Mouse (Mus musculus) lung, embryonic 14.5 days (tissue): ENCODE results near the gene Zdhhc19. TPM values are rescaled to one million over a fixed set of nuclear protein-coding genes. Genes with fewer than 3 reads are reported as not detected.

Source experiments
- ATAC-seq: fragments of 200-750 bp; cut with Nextera tagmentation; 2 replicates; pipeline ENCODE4 v1.8.0; 2017; ENCODE audit warnings: mild to moderate bottlenecking, moderate TSS enrichment, moderate library complexity; ENCODE audit not compliant: insufficient read depth
- DNase-seq: peaks from one replicate; pipeline ENCODE4 v3.0.0-alpha.2; 2015
- H3K27ac ChIP-seq: fragments of 300-500 bp; sonication (generic); 2 replicates; pipeline ENCODE4 v1.5.1; 2014; ENCODE audit warnings: low read depth, mild to moderate bottlenecking, moderate library complexity
- H3K27me3 ChIP-seq: fragments of 300-500 bp; sonication (generic); 2 replicates; pipeline ENCODE4 v1.6.1; 2014; ENCODE audit warnings: low read length, control low read depth; ENCODE audit not compliant: insufficient read depth
- H3K36me3 ChIP-seq: fragments of 300-500 bp; sonication (generic); 2 replicates; pipeline ENCODE4 v1.6.1; 2014; ENCODE audit warnings: control low read depth; ENCODE audit not compliant: insufficient read depth
- H3K4me1 ChIP-seq: fragments of 300-500 bp; sonication (generic); 2 replicates; pipeline ENCODE4 v1.6.1; 2014; ENCODE audit warnings: antibody characterized with exemption, control low read depth; ENCODE audit not compliant: insufficient read depth
- H3K4me2 ChIP-seq: fragments of 300-500 bp; sonication (generic); 2 replicates; pipeline ENCODE4 v1.6.1; 2014; ENCODE audit warnings: mild to moderate bottlenecking
- H3K4me3 ChIP-seq: fragments of 300-500 bp; sonication (generic); 2 replicates; pipeline ENCODE4 v1.5.1; 2014; ENCODE audit warnings: low read depth, low read length
- H3K9ac ChIP-seq: fragments of 300-500 bp; sonication (generic); 2 replicates; pipeline ENCODE4 v1.6.1; 2014
- H3K9me3 ChIP-seq: fragments of 300-500 bp; sonication (generic); 2 replicates; pipeline ENCODE4 v1.6.1; 2016; ENCODE audit warnings: low read depth, low read length, control low read depth
- CTCF ChIP-seq: IDR thresholded peaks from 2 replicates; pipeline ENCODE4 v1.5.1; 2016; ENCODE audit warnings: antibody characterized with exemption, low read depth
- WGBS: fragments of 180-500 bp; shearing (Covaris S2); extraction: QIAGEN DNeasy Blood & Tissue Kit; methylation state at CpG from one replicate; pipeline ENCODE4 v1.1.7; 2014; 5-methylcytosine and 5-hydroxymethylcytosine counted together
- polyA plus RNA-seq: library from polyadenylated mRNA; unstranded; fragments of >200 nt; fragmentation: Nextera tagmentation; extraction: Ambion mirVana; gene quantifications from 2 replicates; pipeline ENCODE4 v1.2.1, GENCODE M21; 2014

The Zdhhc19 gene
- polyA plus RNA-seq, 1 experiment from 2014 or later, result not detected

DNA sequence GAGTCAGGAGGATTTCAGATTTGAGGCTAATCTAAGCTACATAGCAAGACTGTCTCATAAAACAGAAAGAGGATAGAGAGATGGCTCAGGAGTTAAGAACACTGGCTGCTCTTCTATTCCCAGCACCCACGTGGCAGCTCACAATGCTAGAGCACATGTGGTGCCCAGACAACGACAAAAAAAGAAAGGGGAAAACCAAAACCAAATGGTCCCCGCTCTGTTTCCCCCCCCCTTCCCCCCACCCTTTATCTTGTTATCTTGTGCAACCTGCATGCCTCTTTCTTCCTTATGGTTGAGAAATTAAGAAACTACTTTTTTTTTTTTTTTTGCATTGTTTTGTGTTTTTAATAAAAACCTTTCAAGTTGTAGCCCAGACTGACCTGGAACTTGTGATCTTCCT lies 27.6 kb upstream of the Zdhhc19 start:
- no peak overlapping the region for H3K4me2 ChIP-seq
- H3K4me1 ChIP-seq, result no peaks in the 10 kb centered on the region
- H3K27ac ChIP-seq, result no peak overlapping the region
- H3K9ac ChIP-seq, result no peak overlapping the region
- peaks cover 38% of the 10 kb centered on the region for H3K36me3 ChIP-seq
- 62% methylated on average over 3 of the region's 3 CpGs for WGBS
- H3K9me3 ChIP-seq, result no peaks in the 10 kb centered on the region
- H3K4me3 ChIP-seq, result no peak overlapping the region
- ATAC-seq (no peak), DNase-seq (no peak)
- TF ChIP-seq CTCF, result no peak
- H3K27me3 ChIP-seq, result no peaks in the 10 kb centered on the region

DNA sequence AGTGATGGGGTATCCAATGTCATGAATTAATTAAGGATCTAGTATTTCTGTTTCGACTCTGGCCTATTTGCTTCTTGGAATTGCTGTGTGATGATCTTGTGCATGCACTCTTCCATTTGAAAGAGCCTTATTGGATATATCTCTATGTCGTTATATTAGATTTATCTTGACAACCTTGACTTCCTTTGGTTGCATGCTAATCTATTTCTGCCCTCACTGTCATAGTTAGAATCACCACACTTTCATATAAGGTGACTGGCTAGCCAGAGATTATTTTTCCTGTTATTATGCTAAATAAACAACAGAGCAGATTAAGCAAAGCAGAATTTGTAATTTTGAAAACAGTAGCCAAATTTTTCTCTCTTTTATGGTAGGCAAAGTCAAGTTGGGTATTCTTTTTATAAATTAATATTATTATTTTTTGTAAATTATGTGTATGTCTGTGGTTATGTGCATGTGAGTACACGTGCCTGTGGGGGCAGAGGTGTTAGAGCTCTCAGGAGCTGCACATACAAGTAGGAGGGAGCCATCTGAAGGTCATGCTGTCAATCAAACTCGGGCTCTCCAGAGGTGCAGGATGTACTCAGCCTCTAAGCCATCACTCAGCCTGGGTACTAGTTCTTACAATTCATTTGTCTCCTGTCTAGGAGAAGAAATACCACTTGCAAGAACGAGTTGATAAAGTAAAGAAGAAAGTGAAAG lies 26.5 kb upstream of the Zdhhc19 start:
- H3K27ac ChIP-seq, result no peak overlapping the region
- H3K4me1 ChIP-seq, result no peaks in the 10 kb centered on the region
- WGBS, result 62% methylated on average over 5 of the region's 5 CpGs
- no peak overlapping the region for H3K4me2 ChIP-seq
- H3K9ac ChIP-seq, result no peak overlapping the region
- no peaks in the 10 kb centered on the region for H3K27me3 ChIP-seq
- no peak for TF ChIP-seq CTCF
- H3K4me3 ChIP-seq, result no peak overlapping the region
- ATAC-seq, result no peak
- no peak for DNase-seq
- peaks cover 34% of the 10 kb centered on the region for H3K36me3 ChIP-seq
- no peaks in the 10 kb centered on the region for H3K9me3 ChIP-seq

DNA sequence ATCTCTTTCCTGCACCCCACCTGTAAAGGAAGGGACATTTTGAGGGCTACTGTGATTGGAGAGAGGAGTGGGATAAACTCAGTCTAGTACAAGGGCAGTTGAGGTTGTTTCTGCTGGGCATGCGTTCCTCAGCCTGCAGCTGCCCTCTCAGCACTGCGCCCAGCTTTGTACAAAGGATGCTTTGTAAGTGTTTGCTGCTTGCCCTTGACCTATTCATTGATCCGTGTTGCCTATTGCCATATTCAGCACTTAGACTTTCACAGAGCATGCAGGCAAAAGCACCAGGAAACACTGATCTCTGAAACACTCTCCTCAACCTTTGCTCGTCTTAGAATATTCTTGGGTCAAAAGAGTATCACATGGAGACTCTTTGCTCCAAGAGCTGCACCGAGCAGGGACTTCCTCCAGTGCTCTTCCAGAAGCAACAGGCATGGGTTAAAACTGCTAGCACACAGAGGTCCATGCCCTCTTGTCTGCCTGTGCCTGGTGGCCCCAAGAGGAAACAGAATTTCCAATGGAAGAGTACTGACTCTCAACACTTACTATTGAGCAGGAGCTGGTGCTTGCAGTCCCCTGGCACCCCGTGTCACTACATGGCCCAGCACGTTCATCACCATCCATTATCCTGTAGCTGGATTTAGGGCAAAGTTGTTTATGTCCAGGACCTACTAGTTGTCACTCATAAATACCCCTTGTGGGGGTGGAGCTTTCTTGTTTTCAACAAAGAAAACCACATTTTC lies 23.6 kb upstream of the Zdhhc19 start:
- Histone ChIP-seq H3K4me1 (no peaks in the 10 kb centered on the region), H3K9ac (no peak overlapping the region), H3K36me3 (peaks cover 28% of the 10 kb centered on the region), H3K27ac (no peak overlapping the region), H3K4me2 (no peak overlapping the region), H3K9me3 (no peaks in the 10 kb centered on the region), H3K27me3 (no peaks in the 10 kb centered on the region), H3K4me3 (no peak overlapping the region)
- WGBS, result 77% methylated on average over 7 of the region's 7 CpGs
- no peak for TF ChIP-seq CTCF
- ATAC-seq (no peak), DNase-seq (no peak)

DNA sequence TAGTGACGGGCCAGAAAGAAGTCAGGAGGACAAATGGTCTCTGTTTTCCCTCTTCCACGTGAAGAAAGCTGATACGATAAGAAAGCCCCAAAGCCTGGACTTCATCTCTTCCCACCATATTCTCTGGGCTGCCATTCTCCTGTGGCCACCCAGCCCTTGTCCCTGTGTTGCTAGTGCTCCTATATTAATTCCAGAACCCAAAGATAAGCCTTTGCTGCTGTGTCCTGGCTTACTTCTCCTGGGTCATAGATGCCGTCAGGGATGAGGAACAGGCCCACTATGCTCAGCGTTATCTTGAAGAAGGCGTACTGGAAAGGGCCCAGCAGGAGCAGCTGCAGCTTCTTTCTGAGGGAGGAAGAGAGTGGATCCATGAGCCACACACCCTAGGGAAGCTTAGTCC lies 18.8 kb upstream of the Zdhhc19 start:
- Histone ChIP-seq H3K4me3 (no peak overlapping the region), H3K27ac (no peak overlapping the region), H3K36me3 (0 out of 2 replicates have a peak, but pooled peaks cover 2% of the 10 kb centered on the region), H3K9ac (no peak overlapping the region), H3K27me3 (no peaks in the 10 kb centered on the region), H3K9me3 (no peaks in the 10 kb centered on the region), H3K4me1 (no peaks in the 10 kb centered on the region), H3K4me2 (no peak overlapping the region)
- DNase-seq (no peak), ATAC-seq (no peak)
- WGBS, result 63% methylated on average over 6 of the region's 6 CpGs
- TF ChIP-seq CTCF, result no peak

DNA sequence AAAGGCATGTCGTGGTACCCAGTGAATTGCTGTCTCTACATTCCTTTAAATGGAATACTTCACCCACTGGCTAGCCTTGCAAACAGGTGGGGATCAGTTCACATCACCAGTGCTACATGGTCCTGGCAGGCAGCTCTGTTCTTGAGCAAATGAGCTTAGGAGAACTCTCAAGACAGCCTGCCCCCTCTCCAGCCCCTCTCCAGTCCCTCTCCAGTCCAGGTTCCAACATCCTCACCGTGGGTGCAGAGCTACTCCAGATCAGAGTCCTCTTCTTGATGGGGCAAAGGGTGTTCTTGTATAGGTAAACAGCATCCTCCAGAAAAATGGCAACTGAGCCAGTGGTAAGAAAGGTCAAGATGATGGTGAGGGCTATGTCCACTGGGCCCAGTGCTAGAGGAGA lies 16.6 kb upstream of the Zdhhc19 start:
- no peak for ATAC-seq
- 57% methylated on average over 2 of the region's 2 CpGs for WGBS
- H3K27me3 ChIP-seq, result no peaks in the 10 kb centered on the region
- no peak overlapping the region for H3K4me3 ChIP-seq
- no peak overlapping the region for H3K4me2 ChIP-seq
- H3K4me1 ChIP-seq, result no peaks in the 10 kb centered on the region
- no peaks in the 10 kb centered on the region for H3K9me3 ChIP-seq
- TF ChIP-seq CTCF, result no peak
- H3K27ac ChIP-seq, result no peak overlapping the region
- no peak for DNase-seq
- no peaks in the 10 kb centered on the region for H3K36me3 ChIP-seq
- H3K9ac ChIP-seq, result no peak overlapping the region

DNA sequence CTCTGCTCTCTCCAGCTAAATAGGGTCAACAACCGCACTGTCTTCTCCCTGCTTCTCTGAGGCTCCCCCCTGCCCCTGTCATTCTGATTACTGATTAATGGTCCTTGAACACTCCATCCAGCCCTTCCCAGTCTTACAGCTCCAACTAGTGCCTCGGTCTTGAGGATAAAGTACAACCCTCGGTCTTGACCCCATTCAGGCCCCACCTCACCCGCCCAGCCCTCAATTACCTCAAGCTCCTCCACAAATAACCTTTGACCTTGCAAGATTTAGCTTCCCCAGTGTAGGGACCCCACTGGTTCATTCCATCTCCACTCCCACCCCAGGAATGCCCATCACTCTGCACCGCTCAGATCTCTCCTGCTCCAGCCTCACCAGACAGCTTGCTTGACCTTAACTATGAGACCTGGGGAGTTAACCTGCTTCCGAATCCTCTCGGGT lies 11.6 kb upstream of the Zdhhc19 start:
- WGBS, result 16% methylated on average over 7 of the region's 7 CpGs
- Histone ChIP-seq H3K27ac (no peak overlapping the region), H3K9ac (no peak overlapping the region)

DNA sequence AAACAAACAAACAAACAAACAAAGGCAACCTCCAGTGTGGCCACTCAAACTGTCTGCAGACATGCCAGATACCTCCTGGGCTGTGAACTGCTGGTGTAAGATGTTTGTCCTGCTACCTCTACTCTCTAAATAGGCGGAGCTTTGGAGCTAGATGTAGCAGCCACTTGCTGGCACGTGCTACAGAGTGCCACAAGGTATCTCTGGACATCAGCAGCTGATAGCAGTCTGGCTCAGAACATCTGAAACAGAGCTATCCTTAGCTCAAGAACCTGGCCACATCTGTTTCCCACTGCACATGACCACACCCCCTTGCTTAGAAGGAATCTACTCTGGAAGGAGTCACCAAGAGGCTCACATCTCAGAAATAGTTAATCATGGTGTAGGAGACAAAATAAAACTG lies 10.9 kb upstream of the Zdhhc19 start:
- no peak for TF ChIP-seq CTCF
- 54% methylated on average over 2 of the region's 2 CpGs for WGBS
- no peaks in the 10 kb centered on the region for H3K27me3 ChIP-seq
- no peak overlapping the region for H3K27ac ChIP-seq
- no peak overlapping the region for H3K4me3 ChIP-seq
- ATAC-seq (no peak), DNase-seq (no peak)
- H3K9ac ChIP-seq, result no peak overlapping the region
- H3K9me3 ChIP-seq, result no peaks in the 10 kb centered on the region
- no peaks in the 10 kb centered on the region for H3K36me3 ChIP-seq
- H3K4me2 ChIP-seq, result no peak overlapping the region
- H3K4me1 ChIP-seq, result 0 out of 2 replicates have a peak, but pooled peaks cover 2% of the 10 kb centered on the region

More for the DNA sequence above, 11.6 kb upstream of the Zdhhc19 start:
- ATAC-seq, result no peak
- TF ChIP-seq CTCF, result no peak
- Histone ChIP-seq H3K4me2 (no peak overlapping the region), H3K4me3 (no peak overlapping the region), H3K4me1 (0 out of 2 replicates have a peak, but pooled peaks cover 2% of the 10 kb centered on the region), H3K9me3 (no peaks in the 10 kb centered on the region), H3K36me3 (no peaks in the 10 kb centered on the region), H3K27me3 (no peaks in the 10 kb centered on the region)
- no peak for DNase-seq
